Mouse (Mus musculus): ENCODE measurements around the gene Myo19. TPM values are rescaled to one million over a fixed set of nuclear protein-coding genes. Genes with fewer than 3 reads are reported as not detected.

Gene Myo19
- polyA plus RNA-seq, 2 experiments, result 3.9 to 6.5 TPM

- Histone ChIP-seq H3K4me3 (ENCODE audit: insufficient read depth in 1 of 2, low read depth in 2 of 2, low read length in 2 of 2) (peak overlapping the region; percentile 81 to 91), H3K27ac (peak overlapping the region; percentile 55), H3K4me1 (replicated peaks; ENCODE audit: control insufficient read depth in 2 of 2, insufficient read depth in 2 of 2, low read length in 1 of 2) (peaks cover 13 to 18% of the 10 kb centered on the region in 2 experiments), H3K9me3 (ENCODE audit: control insufficient read depth, low read length) (no peaks in the 10 kb centered on the region), H3K4me2 (ENCODE audit: low read depth) (peak overlapping the region; percentile 99), H3K36me3 (replicated peaks; ENCODE audit: control insufficient read depth, insufficient read depth, low read depth) (peaks cover 20% of the 10 kb centered on the region), H3K9ac (replicated peaks) (peak overlapping the region; percentile 89), H3K27me3 (ENCODE audit: control insufficient read depth, insufficient read depth, low read length) (no peaks in the 10 kb centered on the region)
- TF ChIP-seq EP300 (IDR thresholded peaks at IDR 0.05; ENCODE audit: low read depth) (no peak), CTCF (IDR thresholded peaks at IDR 0.05; ENCODE audit: low read depth) (peak; percentile 63)
- WGBS (ENCODE audit: insufficient replicate concordance), result under 1% methylated on average over 24 of the region's 24 CpGs
- ATAC-seq (ENCODE audit: insufficient read depth) (peak; percentile 44), DNase-seq (ENCODE audit: low read depth in 3 of 3, low spot score in 3 of 3) (no peak)
These were observed 565 bp downstream of the Myo19 start for GRCm38 (mm10) chr11:84880465-84880961.

GRCm38 (mm10) chr11:84880971-84881370 is 1.0 kb downstream of the Myo19 start:
- peaks cover 13 to 18% of the 10 kb centered on the region in 2 experiments for H3K4me1 ChIP-seq (replicated peaks; ENCODE audit: control insufficient read depth in 2 of 2, insufficient read depth in 2 of 2, low read length in 1 of 2)
- TF ChIP-seq EP300 (IDR thresholded peaks at IDR 0.05; ENCODE audit: low read depth), result no peak
- TF ChIP-seq CTCF (IDR thresholded peaks at IDR 0.05; ENCODE audit: low read depth), result no peak
- DNase-seq (ENCODE audit: low read depth in 3 of 3, low spot score in 3 of 3) (peak in 1 of 3 experiments; percentile 52), ATAC-seq (ENCODE audit: insufficient read depth) (no peak)
- peak overlapping the region; percentile 89 for H3K9ac ChIP-seq (replicated peaks)
- H3K4me2 ChIP-seq (ENCODE audit: low read depth), result peak overlapping the region; percentile 99
- H3K9me3 ChIP-seq (ENCODE audit: control insufficient read depth, low read length), result no peaks in the 10 kb centered on the region
- peaks cover 19% of the 10 kb centered on the region for H3K36me3 ChIP-seq (replicated peaks; ENCODE audit: control insufficient read depth, insufficient read depth, low read depth)
- peak overlapping the region; percentile 81 to 91 for H3K4me3 ChIP-seq (ENCODE audit: insufficient read depth in 1 of 2, low read depth in 2 of 2, low read length in 2 of 2)
- peak overlapping the region; percentile 55 for H3K27ac ChIP-seq
- 47% methylated on average over 9 of the region's 9 CpGs for WGBS (ENCODE audit: insufficient replicate concordance)
- no peaks in the 10 kb centered on the region for H3K27me3 ChIP-seq (ENCODE audit: control insufficient read depth, insufficient read depth, low read length)

GRCm38 (mm10) chr11:84882346-84882745 is 2.4 kb downstream of the Myo19 start:
- peaks cover 17% of the 10 kb centered on the region for H3K36me3 ChIP-seq (replicated peaks; ENCODE audit: control insufficient read depth, insufficient read depth, low read depth)
- H3K4me1 ChIP-seq (replicated peaks; ENCODE audit: control insufficient read depth in 2 of 2, insufficient read depth in 2 of 2, low read length in 1 of 2), result peaks cover 13 to 18% of the 10 kb centered on the region in 2 experiments
- H3K27me3 ChIP-seq (ENCODE audit: control insufficient read depth, insufficient read depth, low read length), result no peaks in the 10 kb centered on the region
- WGBS (ENCODE audit: insufficient replicate concordance), result 81% methylated on average over 7 of the region's 7 CpGs
- H3K9ac ChIP-seq (replicated peaks), result no peak overlapping the region
- no peak for TF ChIP-seq EP300 (IDR thresholded peaks at IDR 0.05; ENCODE audit: low read depth)
- no peak for TF ChIP-seq CTCF (IDR thresholded peaks at IDR 0.05; ENCODE audit: low read depth)
- no peaks in the 10 kb centered on the region for H3K9me3 ChIP-seq (ENCODE audit: control insufficient read depth, low read length)
- DNase-seq (ENCODE audit: low read depth in 3 of 3, low spot score in 3 of 3) (no peak), ATAC-seq (ENCODE audit: insufficient read depth) (no peak)
- H3K4me2 ChIP-seq (ENCODE audit: low read depth), result no peak overlapping the region
- H3K27ac ChIP-seq, result no peak overlapping the region
- no peak overlapping the region for H3K4me3 ChIP-seq (ENCODE audit: insufficient read depth in 1 of 2, low read depth in 2 of 2, low read length in 2 of 2)

- 79% methylated on average over 4 of the region's 4 CpGs for WGBS (ENCODE audit: insufficient replicate concordance)
- Histone ChIP-seq H3K27ac (no peak overlapping the region), H3K9me3 (ENCODE audit: control insufficient read depth, low read length) (no peaks in the 10 kb centered on the region), H3K27me3 (ENCODE audit: control insufficient read depth, insufficient read depth, low read length) (no peaks in the 10 kb centered on the region), H3K4me3 (ENCODE audit: insufficient read depth in 1 of 2, low read depth in 2 of 2, low read length in 2 of 2) (no peak overlapping the region), H3K36me3 (replicated peaks; ENCODE audit: control insufficient read depth, insufficient read depth, low read depth) (peaks cover 17% of the 10 kb centered on the region), H3K4me2 (ENCODE audit: low read depth) (no peak overlapping the region), H3K4me1 (replicated peaks; ENCODE audit: control insufficient read depth in 2 of 2, insufficient read depth in 2 of 2, low read length in 1 of 2) (peaks cover 6 to 8% of the 10 kb centered on the region in 2 experiments; a peak in 3 of 4 replicates), H3K9ac (replicated peaks) (no peak overlapping the region)
- ATAC-seq (ENCODE audit: insufficient read depth), result no peak
- no peak for DNase-seq (ENCODE audit: low read depth in 3 of 3, low spot score in 3 of 3)
- TF ChIP-seq EP300 (IDR thresholded peaks at IDR 0.05; ENCODE audit: low read depth), result no peak
- TF ChIP-seq CTCF (IDR thresholded peaks at IDR 0.05; ENCODE audit: low read depth), result no peak
These were observed 5.3 kb downstream of the Myo19 start for GRCm38 (mm10) chr11:84885238-84885637.

GRCm38 (mm10) chr11:84886236-84886635 is 6.3 kb downstream of the Myo19 start:
- no peak for TF ChIP-seq CTCF (IDR thresholded peaks at IDR 0.05; ENCODE audit: low read depth)
- no peak for TF ChIP-seq EP300 (IDR thresholded peaks at IDR 0.05; ENCODE audit: low read depth)
- Histone ChIP-seq H3K4me2 (ENCODE audit: low read depth) (no peak overlapping the region), H3K4me3 (ENCODE audit: insufficient read depth in 1 of 2, low read depth in 2 of 2, low read length in 2 of 2) (no peak overlapping the region), H3K27me3 (ENCODE audit: control insufficient read depth, insufficient read depth, low read length) (no peaks in the 10 kb centered on the region), H3K4me1 (replicated peaks; ENCODE audit: control insufficient read depth in 2 of 2, insufficient read depth in 2 of 2, low read length in 1 of 2) (peaks cover under 1 to 3% of the 10 kb centered on the region in 2 experiments; a peak in 2 of 4 replicates), H3K36me3 (replicated peaks; ENCODE audit: control insufficient read depth, insufficient read depth, low read depth) (peaks cover 17% of the 10 kb centered on the region), H3K27ac (no peak overlapping the region), H3K9ac (replicated peaks) (no peak overlapping the region), H3K9me3 (ENCODE audit: control insufficient read depth, low read length) (no peaks in the 10 kb centered on the region)
- DNase-seq (ENCODE audit: low read depth in 3 of 3, low spot score in 3 of 3), result no peak
- ATAC-seq (ENCODE audit: insufficient read depth), result no peak
- 78% methylated on average over 5 of the region's 5 CpGs for WGBS (ENCODE audit: insufficient replicate concordance)
